Mouse (Mus musculus) lung, adult 2 months (tissue): Measurements from ENCODE around the gene Ube2a.
"Not testable (repeated sequence)": the region's sequence is repeated elsewhere in the genome, so short reads cannot be mapped to it uniquely, and the experiment has no call there.

Experiments
- CTCF ChIP-seq: fragments of 200-500 bp; IDR thresholded peaks from 2 replicates; pipeline ENCODE4 v1.5.1; 2011; ENCODE audit warnings: mild to moderate bottlenecking, low read length, control low read depth; ENCODE audit not compliant: insufficient read depth
- POLR2A ChIP-seq: fragments of 200-500 bp; IDR thresholded peaks from 2 replicates; pipeline ENCODE4 v1.6.1; 2011; ENCODE audit warnings: low read depth, mild to moderate bottlenecking, control low read depth, low read length, borderline replicate concordance; ENCODE audit errors: extremely low read depth

GRCm38 (mm10) chrX:36898931-36899330 is 25.2 kb downstream of the Ube2a start:
- TF ChIP-seq CTCF, POLR2A: not testable (repeated sequence)
